Mouse (Mus musculus) thymus, postnatal 0 days (tissue): ENCODE results near the gene Oxct1. TPM values are rescaled to one million over a fixed set of nuclear protein-coding genes. Genes with fewer than 3 reads are reported as not detected.

ENCODE experiments used
- DNase-seq: peaks from one replicate; pipeline ENCODE4 v3.0.0-alpha.2; 2015; ENCODE audit warnings: low spot score
- polyA plus RNA-seq: library from polyadenylated mRNA; unstranded; fragments of >200 nt; fragmentation: Nextera tagmentation; extraction: Ambion mirVana; gene quantifications from 2 replicates; pipeline ENCODE4 v1.2.1, GENCODE M21; 2015

Gene Oxct1
- polyA plus RNA-seq, 1 experiment from 2014 or later: 75.4 TPM

- DNase-seq: no peak
Observed at GRCm38 (mm10) chr15:4028411-4028700, 2.2 kb downstream of the Oxct1 start.

DNA sequence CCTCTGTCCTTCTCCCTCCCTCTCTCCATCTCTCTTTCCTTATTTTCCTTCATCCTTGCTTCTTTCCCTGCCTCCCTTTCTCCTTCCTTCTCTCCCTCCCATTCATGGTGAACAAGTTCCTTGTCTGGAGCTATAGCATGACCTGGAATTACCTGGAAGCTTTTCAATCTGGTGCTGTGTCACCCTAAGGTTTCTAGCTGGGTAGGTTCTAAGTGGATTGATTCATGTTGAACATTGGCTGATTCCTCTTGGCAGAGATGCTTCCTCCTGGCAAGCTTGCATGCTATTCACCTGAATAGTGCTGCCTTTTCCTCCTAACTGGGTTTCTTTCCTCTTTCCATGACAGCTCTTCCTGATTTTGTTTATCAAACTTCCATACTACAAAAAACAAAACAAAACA lies 2.8 kb downstream of the Oxct1 start:
- no peak for DNase-seq

- DNase-seq: peak; percentile 13
Observed at GRCm38 (mm10) chr15:4033168-4034004, 7.2 kb downstream of the Oxct1 start.

GRCm38 (mm10) chr15:4042423-4042822 lies 16.2 kb downstream of the Oxct1 start:
- DNase-seq: no peak

DNA sequence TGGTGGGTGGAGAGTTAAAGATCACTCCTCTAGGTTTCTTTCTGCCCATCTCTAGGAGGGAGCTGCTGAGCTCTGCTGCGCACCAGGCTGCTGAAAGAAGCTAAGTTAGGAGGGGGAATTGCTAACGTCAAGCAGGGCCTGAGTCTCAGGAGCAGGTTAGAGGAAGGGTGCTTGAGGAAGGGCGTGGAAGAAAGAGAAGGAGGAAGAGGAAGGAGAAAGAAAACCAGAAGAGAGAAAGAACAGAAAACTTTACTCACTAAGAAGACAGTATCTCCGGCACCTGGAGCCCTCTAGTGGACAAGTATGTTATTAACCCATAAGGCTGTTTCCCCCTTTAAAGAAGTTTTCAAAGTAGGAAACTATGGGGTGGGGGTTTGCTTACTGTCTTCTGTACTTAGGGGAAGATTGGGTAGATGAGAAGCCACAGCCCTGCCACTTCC lies 16.9 kb downstream of the Oxct1 start:
- DNase-seq: peak; percentile 81

DNA sequence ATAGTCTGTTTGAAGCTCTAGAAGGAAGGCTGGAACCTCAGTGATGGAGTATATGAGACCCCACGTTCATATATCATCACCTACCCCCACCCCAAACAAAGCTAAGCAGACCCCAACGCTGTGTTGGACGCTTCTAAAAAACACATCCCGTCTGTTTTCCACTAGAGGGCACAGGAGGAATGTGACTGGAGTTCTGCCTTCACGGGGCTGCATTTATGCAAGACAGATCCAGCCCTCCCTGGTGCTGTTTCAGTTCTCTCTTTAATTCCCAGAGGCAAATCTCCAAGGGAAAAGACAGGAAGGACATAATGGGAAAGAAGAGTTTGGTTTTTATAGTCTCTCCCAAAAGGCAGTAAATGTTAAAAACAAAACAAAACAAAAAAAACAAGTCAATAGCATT lies 30.4 kb downstream of the Oxct1 start:
- no peak for DNase-seq

DNA sequence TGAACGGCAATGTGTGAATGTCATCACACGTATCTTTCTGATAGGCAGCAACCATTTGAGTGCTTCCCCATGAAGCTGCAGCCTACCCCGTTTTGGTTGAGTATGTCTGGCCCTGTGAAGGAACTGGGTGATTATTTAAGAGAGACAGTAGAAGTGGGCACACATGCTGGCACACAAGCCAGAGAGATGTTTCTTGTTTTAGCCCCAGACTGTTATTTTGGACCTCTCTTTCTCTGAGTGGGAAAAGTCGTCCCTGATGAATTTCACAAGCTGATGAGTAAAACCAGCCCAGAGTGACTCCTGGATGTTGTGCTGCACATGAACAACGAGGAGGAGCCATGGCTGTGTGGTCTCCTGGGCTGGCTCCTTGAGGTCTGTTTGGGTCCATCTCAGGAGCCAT lies 37.4 kb downstream of the Oxct1 start:
- DNase-seq: no peak

- no peak for DNase-seq
Observed at GRCm38 (mm10) chr15:4064013-4064412, 37.8 kb downstream of the Oxct1 start.

GRCm38 (mm10) chr15:4064694-4065093 lies 38.5 kb downstream of the Oxct1 start:
- DNase-seq: no peak

DNA sequence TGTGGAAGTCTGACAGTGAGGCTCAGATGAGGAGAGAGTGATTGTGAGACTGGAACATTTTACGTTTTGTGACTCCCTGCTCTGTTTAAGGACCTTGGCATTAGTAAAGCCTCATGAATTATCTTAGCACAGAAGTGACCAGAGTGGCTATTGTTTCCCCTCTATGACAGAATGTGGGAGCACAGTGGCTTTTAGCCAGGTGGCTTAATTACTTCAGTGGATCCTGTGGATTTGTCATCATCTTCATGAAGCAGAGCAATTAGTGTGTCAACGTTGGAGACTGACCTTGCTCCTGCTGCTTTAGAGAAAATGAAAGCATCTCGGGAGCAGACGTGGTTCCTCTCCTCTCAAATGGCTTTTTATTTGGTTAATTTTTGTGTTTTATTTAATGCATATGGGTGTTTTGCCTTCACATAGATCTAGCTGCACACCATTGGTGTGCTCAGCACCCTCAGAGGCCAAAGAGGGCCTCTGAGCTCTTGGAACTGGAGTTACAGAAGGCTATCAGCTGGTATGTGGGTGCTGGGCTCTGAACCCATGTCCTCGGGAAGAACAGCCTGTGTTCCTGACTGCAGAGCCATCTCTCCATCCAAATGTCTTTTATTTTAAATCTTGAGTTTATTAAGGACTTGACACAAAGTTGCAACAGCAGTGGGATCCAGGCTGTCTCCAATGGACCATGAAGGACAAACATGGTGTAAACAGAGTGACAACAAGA lies 41.2 kb downstream of the Oxct1 start:
- DNase-seq: no peak

GRCm38 (mm10) chr15:4077978-4078377 lies 51.8 kb downstream of the Oxct1 start:
- DNase-seq: no peak

DNA sequence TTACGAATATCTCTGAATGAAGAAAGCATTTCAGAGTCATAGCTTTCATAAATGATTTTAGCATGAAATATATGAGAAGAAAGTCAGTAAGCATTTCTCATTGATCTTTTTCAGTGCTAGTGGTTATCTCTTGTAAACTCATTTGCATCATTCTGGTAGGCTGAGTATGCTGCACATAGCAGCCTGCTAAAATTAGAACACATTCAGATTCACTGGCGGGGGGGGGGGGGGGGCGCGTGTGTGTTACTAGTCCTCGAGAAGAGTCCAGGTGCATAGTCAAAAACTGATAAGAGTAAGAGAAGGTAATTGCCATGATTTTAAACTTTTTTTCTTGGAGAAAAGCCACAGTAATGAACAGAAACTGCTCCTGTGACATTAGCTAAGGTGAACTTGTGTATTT lies 52.6 kb downstream of the Oxct1 start:
- no peak for DNase-seq

DNA sequence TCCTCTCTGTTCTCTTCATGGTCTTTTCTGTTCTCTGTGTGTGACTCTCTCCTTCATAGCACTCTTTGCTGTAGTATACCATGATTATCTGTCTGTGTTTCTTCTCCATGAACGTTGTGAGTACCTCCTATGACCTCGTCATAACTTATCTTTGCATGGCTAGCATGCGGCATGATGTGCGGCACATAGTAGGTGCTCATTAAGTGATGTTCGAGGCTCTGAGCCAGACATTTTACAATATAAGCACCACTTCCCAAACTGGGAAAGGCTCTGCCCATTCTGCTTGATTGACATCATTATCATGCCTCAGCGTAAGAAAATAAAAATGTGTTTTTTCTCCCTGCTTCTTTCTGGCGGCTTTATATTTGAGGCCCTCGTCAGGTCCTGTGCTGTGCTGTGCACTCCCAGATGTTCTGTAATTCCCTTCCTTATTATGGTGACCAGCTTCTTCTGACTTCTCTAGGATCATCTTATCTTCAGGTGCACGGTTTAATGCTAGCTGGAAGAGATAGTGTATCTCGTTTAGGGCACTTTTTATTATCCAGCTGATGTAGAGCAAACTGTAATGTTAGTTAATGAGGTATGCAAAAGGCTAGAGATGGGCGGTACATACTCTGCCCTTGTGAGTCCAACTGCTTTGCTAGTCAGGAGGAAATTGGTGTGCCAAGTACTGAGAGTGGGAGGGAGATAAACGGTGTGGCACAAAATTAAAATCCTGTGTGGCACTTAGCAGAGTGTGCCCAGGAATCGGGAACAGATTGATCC lies 53.4 kb downstream of the Oxct1 start:
- DNase-seq: no peak

DNA sequence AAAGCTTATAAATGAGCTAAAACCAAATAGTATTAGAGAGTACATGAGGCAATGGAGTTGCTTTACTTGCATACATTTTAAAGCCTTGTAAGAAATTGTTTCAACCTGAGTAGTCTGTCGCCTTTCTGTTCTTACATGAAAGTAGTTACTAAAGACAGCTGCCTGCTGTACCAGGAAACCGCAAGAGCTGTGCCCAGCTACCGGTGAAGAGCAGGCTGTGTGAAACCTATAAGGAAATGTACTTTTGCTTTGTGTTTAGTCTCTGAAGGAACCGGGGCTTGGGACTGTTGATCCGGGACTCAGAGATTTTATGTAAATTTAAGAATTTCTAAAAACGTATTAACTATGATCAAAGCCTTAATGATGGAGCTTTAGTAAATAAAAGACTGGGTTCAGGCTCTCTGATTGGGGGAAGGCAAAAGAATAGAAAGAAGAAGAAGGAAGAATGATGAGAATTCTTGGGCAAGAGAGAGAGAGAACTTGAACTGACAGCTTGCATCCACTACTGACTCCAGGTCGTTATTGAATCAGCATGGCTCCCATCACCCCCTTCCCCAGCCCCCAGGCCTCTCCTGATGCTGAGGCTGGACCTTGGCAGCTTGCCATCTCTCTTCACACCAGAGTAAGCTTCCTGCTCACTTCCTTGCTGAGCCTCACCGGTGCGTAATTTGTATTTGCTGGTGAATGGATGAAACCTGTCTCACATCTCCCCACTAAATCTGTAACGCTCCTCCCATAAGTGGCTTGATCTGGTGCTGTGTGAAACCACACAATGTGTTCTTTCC lies 59.6 kb downstream of the Oxct1 start:
- peak; percentile 56 for DNase-seq

GRCm38 (mm10) chr15:4087446-4087845 lies 61.3 kb downstream of the Oxct1 start:
- DNase-seq: no peak

DNA sequence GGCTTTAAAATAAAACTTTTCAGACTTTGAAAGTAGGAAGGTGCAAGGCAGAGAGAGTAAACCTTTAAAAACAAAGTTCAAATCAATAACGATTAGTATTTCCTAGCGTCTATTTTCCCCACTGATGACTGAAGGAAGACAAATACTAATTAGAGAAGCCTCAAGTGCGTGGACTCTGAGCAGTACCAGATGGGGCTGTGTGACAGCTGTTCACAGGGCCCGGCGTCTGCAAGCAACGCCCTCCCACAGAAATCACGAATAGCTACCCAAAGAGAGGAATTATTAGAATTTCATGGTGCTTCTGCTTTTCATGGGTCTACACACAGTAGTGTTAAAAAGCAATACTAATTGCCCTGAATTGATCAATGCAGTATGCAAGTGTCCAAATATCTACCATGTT lies 61.7 kb downstream of the Oxct1 start:
- no peak for DNase-seq

- no peak for DNase-seq
Observed at GRCm38 (mm10) chr15:4090601-4091000, 64.4 kb downstream of the Oxct1 start.

DNA sequence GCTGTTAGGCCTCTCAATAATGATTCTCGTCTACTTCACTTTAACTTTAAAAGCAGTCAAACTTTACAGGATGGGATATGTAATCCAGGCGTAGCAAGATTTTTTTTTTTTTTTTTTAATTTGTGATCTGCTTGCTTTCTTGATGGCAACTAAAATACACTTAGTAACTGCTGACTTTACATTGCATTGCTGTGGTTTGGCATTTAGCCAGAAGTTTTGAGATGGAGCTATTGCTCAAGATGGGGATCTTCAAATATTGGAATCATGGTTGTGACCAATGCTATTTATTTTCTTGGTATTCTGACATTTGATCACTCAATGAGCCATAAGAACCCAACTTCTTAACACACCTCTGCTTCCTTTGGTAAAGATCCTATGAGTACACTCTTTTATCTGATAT lies 66.4 kb downstream of the Oxct1 start:
- no peak for DNase-seq

GRCm38 (mm10) chr15:4100341-4100921 lies 74.2 kb downstream of the Oxct1 start:
- DNase-seq: no peak

DNA sequence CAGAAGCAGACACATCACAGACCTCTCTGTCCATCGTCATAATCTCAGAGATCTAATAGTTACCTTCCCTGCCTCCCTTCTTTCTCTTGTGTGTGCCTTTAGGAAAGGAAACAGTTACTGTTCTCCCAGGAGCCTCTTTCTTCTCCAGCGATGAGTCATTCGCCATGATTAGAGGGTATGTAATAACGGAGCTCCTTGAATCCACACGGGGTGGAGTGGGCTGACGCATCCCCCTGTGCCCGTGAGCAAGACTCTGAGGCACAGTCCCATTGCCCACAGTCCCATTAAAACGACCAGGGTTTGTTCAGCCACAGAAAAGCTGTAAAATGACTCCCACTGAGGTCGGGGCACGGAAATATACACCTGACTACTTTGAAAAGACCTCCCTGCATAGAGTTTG lies 74.8 kb downstream of the Oxct1 start:
- DNase-seq: no peak

DNA sequence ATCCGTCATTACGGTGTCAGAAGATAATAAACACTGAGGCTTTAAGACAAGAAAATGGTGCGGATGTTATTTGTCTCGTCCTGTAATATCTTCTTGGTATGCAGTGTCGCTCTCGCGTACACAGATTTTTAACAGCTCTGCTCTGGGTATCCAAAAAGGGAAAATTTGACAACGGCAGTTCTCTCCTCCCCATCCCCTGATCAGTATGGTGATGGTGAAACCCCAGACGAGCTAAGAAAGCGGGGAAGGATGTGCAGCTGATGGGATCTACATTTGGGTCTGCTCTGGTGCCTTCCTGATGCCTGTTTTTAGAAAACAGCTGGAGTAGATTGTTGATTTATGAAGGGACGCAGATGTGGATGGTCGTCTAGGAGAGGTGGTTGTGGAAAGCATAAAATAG lies 78.1 kb downstream of the Oxct1 start:
- no peak for DNase-seq
